Mouse (Mus musculus) layer of hippocampus, adult 8-10 months (tissue): Measurements from ENCODE around the gene Fam83e. TPM values are rescaled to one million over a fixed set of nuclear protein-coding genes. Genes with fewer than 3 reads are reported as not detected.

ENCODE experiments used
- DNase-seq, 2 experiments: peaks; one replicate each; pipeline ENCODE4 v3.0.0; 2022; ENCODE audit warnings: low spot score in 2 of 2
- total RNA-seq, 4 experiments: library from RNA; stranded (reverse); gene quantifications; 2 replicates each; pipeline ENCODE4 v1.2.4; 2022

The Fam83e gene
- total RNA-seq, 4 experiments from 2014 or later: 0.18 to 0.41 (median 0.19) TPM; not detected in 1

DNA sequence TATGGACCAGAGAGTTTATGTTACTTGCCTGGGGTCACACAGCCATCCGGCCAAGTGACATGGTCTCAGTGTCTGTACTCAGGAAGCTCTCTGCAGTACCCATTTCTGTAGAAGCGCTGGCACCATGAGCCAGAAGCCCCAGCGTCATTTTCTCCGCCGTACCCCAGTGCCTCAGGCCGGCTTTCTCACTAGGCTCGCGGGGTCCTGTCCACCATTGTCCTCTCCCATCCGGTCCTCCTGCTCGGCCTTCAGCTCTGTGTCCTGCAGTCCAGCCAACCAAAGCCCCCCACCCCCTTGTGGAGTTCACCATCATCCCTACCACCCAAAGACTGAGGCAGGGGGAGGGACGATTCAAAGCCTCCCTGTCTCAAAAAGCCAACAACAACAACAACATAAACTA is 19.4 kb upstream of the Fam83e start:
- DNase-seq: no peak

DNA sequence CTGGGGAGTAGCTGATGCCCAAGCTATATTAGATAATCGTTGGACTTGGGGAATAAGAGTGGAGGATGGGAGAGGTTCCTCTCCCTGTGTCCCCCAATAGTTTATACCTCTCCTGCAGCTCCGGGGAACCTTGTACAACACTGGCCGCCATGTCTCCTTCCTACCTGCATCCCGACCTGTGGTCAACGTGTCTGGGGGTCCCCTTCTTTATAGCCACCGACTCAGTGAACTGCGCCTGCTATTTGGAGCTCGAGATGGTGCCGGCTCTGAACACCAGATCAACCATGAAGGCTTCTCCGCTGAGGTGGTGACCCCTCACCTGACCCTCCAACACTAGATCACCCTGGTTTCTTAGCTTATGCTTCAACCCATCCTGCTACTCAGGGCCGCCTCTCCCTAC is 18.7 kb upstream of the Fam83e start:
- DNase-seq: no peak

DNA sequence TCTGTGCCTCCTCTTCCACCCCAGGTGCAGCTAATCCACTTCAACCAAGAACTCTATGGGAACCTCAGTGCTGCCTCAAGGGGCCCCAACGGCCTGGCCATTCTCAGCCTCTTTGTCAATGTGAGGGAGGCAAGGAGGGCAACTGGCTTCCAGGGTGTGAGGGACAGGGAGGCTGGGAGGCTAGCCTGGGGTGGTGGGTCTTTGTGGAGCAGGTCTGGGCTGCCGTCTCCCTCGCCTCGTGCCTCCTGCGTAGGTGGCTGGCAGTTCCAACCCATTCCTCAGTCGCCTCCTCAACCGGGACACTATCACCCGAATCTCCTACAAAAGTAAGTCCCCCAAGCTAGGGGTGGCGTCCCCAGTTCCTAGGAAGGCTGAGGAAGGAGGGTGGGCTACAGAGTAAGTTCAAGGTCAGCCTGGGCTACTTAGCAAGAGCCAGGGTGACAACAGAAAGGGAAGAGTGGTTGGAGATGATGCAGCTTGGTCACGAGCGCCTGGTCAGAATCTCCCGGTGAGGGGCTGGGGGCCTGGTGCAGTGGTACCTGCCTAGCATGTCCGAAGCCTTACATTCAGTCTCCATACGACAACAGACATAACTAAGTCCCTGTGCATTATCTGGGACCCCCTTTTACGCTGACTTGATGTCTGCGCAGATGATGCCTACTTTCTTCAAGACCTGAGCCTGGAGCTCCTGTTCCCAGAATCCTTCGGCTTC is 18.0 kb upstream of the Fam83e start:
- DNase-seq: no peak

DNA sequence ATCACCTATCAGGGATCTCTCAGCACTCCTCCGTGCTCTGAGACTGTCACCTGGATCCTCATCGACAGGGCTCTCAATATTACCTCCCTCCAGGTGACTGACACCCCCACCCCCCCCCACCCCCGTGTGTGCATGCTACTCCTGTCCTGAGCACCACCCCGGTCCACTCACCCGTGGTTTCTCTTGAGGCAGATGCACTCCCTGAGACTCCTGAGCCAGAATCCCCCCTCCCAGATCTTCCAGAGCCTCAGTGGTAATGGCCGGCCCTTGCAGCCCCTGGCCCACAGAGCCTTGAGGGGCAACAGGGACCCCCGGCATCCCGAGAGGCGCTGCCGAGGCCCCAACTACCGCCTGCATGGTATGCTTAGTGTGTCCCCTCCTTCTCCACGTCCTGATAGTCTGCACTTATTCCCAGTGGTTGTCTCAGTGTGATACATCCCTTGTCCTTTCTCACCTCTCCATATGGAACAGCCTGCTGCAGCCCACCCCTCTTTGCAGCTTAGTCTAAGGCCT is 17.4 kb upstream of the Fam83e start:
- no peak for DNase-seq

DNA sequence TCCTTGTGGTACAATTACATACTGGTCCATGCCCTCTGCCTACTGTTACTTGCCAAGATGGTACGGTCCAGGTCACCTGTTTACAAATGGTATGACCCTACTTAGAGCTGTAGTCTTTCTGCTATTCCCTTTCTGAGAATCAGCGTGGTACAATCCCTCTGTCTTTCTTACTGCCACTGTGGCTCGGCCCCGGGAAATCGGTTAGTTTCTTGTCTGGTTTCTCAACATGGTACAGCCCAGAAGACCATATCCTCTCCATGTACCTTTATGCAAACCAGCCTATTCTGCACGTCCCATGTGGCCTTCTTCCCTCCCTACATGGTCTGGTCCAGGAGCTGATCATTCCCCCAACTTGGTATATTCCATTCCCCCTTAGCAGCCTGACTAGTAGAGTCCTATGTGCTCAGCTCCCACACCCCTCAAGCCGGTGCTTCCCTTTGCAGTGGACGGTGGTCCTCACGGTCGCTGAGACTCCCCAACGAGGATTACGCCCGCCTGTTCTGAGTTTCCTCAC is 16.9 kb upstream of the Fam83e start:
- peak; percentile 80 to 88 for DNase-seq

DNA sequence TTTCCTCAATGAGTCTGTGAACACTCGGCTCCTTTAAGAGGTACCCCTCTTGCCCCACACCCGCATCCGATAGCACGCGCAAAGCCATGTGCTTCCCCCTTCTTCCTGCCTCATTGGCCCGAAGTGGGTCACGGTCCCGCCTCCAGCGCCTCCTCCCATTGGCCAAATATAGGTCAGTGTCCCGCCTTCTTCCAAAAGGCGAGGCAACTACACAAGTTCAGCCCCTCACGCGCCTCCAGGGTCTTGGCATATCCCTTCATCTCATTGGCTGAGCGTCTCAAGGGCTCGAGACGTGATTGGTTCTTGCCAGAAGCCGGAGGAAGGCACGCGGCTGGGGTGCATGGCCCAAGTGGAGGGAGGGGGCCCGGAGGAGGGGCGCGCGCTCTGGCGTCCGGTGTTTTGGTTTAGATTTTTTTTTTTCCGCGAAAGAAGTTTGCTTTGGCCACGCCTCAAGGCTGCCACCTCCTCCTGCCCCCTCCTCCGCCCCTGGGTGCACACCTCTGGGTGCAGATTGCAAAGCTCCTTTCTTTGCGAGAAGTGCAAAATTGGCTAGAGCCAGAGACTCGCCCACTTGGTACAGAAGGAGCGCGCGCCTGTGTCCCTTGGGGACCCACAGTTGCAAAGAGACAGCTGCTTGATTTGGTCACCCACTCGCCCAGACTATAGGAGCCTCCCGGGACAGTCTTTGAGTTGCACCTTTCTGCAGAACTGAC is 16.1 kb upstream of the Fam83e start, which contains the start of gene Dbp:
TSS of gene Dbp (plus strand) at position 359 of the 713 bp plus-strand sequence.
- peak; percentile 100 for DNase-seq

DNA sequence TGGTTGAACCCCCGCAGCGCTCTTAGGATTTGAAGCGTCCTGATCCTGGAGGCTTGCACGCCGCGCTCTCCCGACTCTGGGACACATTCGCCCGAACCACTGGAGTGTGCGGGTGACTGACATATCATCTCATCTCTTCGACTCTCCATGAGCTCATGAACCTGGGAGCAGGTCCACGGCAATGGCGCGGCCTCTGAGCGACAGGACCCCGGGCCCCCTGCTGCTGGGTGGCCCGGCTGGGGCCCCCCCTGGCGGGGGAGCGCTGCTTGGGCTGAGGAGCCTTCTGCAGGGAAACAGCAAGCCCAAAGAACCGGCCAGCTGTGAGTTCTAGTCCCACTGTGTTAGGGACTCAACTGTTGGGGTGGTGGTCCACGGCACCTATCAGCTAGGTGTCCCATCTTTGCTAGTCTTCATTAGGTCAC is 15.6 kb upstream of the Fam83e start:
- DNase-seq: no peak

DNA sequence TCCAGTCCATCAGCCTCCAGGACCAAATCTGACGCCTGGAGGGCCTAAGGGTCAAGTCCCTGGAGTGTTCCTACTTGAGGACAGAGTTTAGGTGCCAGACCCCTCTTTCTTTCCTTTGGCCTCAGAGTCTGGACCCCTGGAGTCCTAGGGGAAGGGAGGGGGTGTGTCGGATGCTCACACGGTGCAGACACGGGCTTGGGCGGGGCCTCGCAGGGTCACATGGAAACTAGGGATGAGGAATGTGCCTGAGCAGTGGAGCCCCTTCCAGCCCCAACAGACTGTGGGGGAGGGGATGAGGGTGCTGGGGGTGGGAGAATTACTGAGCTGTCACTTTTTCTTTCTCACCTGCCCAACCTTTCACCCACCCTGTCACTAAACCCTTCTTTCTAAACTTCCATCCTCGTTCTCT is 15.1 kb upstream of the Fam83e start:
- DNase-seq: peak; percentile 82 to 91

DNA sequence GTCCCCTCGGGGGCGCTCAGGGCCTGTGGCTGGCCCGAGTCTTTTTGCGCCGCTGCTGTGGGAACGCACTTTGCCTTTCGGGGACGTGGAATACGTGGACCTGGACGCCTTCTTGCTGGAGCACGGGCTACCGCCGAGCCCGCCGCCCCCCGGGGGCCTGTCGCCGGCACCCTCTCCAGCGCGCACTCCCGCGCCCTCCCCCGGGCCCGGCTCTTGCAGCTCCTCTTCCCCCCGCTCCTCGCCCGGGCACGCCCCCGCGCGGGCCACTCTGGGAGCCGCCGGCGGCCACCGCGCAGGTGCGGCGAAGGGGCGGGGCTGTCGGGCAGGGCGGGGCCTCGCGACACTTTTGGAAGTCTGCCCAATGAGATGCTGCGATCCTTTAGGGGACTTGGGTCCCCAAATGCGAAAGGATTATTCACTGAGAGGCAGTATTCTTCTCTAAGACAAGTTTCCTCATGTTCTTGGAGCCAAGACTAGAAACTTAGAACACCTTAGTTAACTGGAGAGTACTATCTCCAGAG is 14.2 kb upstream of the Fam83e start:
- DNase-seq: peak in 1 of 2 experiments; percentile 74

DNA sequence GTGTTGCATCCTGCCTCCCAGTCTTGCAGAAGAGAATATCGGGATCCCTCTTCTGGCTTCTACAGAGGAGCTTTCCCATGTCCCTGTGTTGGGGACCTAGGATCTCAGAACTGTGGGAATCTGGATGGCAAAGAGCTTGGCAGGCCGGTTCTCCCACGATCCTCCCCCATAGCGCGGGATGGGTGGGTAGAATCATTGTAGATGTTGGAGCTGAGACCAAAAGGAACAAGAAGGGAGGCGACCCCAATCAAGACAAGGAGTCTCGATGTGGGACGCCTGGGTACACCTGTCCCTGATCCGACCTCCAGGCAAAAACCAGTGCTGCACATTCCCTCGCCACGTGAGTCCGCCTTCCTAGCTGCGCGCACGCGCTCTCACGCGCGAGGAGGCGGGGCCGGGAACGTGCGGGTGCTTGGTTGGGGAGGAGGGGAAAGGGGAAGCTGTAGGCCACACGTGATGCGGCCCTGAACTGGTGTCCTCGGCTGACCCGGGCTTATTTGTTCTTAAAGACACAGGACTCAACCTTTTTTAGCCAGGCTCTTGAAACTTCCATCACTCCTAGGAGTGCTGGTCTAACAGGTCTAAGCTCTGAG is 13.5 kb upstream of the Fam83e start:
- peak; percentile 93 to 94 for DNase-seq

DNA sequence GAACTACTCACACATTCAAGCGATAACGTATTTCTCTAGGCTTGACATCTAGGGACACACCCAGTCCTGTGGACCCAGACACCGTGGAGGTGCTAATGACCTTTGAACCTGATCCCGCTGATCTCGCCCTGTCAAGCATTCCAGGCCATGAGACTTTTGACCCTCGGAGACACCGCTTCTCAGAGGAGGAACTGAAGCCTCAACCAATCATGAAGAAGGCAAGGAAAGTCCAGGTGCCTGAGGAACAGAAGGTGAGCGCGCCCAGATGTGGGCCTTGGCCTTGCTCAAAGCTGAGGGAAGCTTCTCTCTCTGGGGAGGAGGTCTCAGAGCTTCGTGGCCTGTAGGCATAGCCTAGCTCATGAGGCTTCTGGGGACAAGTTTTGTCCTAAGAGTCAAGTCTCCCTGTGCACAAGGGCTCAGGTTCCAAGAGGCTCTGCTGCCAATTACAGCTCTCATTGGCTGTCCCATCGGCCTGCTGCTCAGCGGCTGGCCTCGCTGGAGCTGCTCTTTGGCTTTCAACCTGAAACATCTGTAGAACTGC is 12.7 kb upstream of the Fam83e start:
- no peak for DNase-seq

DNA sequence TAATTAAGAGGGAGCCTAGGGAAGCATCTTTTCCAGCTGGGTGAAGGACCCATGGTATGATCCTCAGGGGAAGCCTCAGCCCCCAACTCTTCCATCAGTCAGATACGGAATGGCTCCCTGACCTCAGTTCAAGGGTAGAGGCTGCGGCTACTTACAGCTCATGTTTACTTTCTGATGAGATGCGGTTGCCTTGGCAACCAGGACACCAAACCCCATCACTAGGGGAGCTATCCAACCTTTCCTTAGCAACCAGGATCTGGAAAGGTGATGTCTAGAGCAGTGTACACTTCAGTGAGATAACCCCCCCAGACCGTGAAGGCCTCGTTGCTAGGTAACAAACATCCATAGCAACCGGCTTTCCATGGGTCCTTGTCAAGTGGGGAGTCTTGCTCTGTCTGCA is 12.0 kb upstream of the Fam83e start:
- no peak for DNase-seq

DNA sequence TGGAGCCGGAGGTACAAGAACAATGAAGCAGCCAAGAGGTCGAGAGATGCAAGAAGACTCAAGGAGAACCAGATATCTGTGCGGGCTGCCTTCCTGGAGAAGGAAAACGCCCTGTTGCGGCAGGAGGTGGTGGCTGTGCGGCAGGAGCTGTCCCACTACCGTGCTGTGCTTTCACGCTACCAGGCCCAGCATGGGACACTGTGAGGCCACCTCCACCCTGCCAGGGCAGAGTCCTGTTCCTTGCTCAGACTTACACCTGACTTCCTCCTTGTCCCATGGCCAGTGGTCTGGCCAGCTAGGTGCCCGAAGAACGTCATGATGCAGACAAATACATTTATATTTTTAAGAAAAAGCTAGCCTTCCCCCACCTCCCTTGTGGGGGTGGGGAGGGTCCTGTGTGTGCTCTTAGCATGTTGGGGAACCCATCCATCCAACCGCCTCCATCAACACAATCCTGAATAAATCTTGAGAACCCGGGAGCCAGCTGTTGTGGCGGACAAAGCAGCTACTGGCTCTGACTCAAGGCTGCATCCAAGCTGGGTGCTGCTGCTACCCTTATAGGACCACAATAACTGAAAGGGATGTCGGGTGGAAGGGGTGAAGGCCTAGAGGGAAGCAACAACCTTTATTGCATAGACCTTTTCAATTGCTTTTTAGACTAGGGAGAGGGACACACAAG is 11.2 kb upstream of the Fam83e start:
- DNase-seq: no peak

DNA sequence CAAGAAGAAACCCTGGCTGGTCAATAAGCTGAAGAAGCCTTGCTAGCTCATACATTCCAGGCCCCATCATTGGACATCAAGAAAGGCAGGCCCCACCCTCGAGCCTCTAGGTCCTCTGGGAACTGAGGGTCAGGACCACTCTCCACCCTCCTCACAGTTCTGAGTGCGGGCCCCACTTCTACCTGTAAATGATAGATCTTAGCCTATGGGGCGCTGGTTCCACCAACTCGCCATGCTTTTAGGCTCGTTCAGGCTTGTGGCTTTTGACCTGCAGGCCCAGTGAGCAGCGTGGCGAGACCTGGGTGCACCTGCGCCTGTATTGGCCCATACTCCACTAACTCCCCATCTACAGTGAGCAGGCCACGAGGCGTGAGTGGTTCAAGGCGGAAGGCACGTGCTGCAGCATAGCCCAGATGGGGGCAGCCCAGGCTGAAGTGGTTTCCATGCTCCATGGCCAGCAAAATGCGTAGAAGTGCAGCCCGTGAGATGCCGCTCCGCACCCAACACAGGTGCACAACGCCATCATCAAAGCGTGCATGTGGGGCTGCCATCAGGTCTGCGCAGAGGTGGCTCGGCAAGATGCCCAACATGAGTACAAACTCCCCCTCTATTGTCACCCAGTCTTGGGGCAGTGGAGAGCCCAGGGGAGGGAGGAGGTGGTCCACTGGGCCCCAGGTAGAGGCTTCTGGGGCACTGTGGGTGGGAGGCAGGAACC is 10.4 kb upstream of the Fam83e start:
- no peak for DNase-seq

DNA sequence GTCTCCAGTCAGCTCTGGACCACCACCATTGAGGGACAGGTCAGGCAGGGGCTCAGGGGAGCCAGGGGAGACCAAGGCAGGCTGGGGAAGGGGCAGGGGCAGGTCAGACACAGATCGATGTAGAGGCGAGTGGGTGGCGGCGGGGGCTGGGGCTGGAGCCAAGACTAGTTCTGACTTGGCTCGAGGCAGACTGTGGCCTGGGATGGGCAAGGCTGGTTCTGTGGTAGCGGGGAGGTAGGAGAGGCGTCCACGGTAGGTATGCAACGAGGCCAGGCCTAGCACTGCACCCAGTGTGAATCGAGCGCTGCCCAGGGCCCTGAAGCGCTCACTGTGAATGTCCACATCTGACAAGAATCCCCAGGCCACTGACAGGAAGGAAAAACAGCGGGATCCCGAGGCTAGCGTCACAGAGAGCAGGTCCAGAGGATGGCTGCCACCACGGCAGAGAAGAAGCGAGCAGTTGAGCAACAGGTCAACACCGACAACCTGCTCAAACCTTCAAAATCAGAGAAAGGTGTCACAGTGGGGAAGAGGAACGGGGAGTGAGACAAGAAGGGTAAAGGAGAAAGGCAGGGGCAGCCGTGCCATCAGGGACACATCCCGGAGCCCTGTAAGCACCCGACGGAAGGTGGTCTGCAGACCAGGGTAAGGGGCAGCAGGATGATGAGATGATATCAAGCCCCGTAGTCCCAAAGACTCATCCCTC is 9.5 kb upstream of the Fam83e start:
- no peak for DNase-seq

DNA sequence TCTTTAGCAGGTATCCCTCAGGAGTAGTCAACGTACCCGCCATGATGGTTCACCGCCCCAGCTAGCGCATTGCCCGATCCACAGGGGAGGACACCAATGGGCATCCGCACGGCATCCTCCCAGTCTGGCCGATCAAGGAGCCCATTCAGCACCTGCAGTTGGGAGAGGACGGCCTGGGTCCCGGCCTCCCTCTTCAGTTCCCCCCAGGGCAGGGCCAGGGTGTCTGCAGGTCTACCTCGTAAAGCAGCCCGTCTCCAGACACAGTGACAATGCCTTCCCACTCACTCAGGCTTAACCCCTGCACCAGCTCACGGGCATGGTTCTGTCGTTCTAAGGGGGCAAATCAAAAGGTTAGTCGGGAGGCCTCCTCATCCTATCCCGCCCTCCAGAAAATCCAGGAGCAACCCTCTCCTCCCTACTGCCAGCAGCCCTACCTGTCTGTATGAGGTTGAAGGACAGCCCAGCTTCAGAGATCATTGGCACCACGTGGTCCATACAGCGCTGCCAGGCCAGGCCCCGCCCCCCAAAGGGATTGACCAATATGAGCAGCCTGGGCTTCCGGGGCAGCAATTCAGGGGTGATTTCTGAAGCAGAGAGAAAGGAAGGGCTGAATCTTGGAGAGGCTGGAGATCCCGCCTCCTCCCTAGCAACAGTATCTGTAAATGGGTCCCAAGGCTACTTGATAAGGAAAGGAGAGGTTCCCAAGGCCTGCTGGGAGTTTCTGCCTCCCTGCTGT is 8.8 kb upstream of the Fam83e start:
- no peak for DNase-seq

DNA sequence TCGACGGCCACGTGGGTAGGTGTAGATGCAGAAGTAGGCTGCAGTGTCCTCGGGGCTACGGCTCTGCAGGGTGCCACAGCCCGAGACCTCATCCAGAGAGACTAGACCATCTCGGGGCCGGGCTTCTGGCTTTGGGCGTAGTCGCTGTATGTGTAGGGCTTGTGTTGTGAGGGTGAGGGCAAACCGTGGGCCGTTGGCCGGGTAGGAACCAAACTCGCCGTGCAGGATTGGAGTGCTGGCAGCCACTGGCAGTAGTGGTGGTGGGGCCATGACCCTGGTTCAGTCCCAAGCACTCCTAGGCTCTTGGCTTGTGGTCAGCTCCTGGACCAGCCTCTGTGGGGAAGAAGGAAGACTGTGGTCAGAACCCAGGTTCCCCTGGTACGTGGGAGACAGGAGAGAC is 7.6 kb upstream of the Fam83e start:
- DNase-seq: no peak

DNA sequence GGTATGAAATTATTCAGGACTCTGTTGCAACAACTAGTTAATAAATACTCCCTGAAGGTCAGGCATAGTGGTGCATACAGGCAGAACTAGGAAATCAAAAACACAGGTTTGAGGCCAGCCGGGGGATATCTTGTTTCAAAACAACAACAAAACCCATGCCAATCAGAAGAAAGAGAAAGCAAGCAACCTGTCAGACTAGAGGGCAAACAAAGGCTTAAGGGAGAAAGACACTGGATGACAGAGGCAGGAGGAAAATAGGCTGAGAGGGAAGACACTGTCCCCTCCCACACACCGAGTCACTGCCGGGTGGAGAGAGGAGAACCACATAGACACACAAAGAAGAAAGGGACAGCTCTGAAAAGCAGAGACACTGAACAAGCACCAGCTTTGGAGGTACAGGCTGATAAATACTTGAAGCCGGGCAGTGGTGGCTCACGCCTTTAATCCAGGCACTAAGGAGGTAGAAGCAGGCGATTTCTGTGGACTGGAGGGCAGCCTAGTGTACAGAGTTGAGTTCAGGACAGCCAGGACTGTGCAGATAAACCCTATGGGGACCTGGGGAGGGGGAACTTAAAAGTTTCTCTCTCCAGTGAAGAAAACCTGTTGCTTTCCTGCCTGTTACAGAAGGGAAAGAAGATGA is 7.0 kb upstream of the Fam83e start:
- no peak for DNase-seq
